23 mouse cellular contexts compared by ENCODE assay signal in genomic region chr14:77258186-77258585, GRCm38 (mm10).
A peak's percentile ranks its signal among the peaks of the same experiment; 100 is the strongest.
DNase-seq lines count a peak whose midpoint lies in the region; ATAC-seq lines count a peak whose summit lies in the region.
"Had no signal": no experiment of that assay in that cellular context is flagged by ENCODE, and none has a peak within 500 bp of the region (broad histone marks: within the 10 kb centered on the region; RNA-seq: fewer than 3 reads in every experiment).

No protein-coding gene starts in this region.

- WGBS in liver, embryonic 12.5 days (ENCODE audit: insufficient replicate concordance), result 49% methylated on average over 4 of the region's 4 CpGs

- no peaks in the 10 kb centered on the region for H3K36me3 ChIP-seq in liver, embryonic 12.5 days
- H3K36me3 ChIP-seq: embryonic facial prominence, embryonic 12.5 days; embryonic facial prominence, embryonic 15.5 days; heart, embryonic 10.5 days; heart, embryonic 13.5 days; hindbrain, embryonic 12.5 days; hindbrain, embryonic 15.5 days; intestine, embryonic 15.5 days had no signal

- H3K27ac ChIP-seq in brown adipose tissue, adult 24 weeks (replicated peaks; ENCODE audit: low read depth, low read length), result peak overlapping the region; percentile 69; the same call in 1 of the 2 replicates
- no peak overlapping the region for H3K27ac ChIP-seq in liver, embryonic 12.5 days
- H3K27ac ChIP-seq: embryonic facial prominence, embryonic 12.5 days; embryonic facial prominence, embryonic 15.5 days; heart, embryonic 10.5 days; heart, embryonic 13.5 days; hindbrain, embryonic 12.5 days; hindbrain, embryonic 15.5 days; intestine, embryonic 15.5 days had no signal

- H3K9ac ChIP-seq in liver, embryonic 12.5 days, result no peak overlapping the region
- H3K9ac ChIP-seq: embryonic facial prominence, embryonic 12.5 days; embryonic facial prominence, embryonic 15.5 days; heart, embryonic 13.5 days; hindbrain, embryonic 12.5 days; hindbrain, embryonic 15.5 days; intestine, embryonic 15.5 days had no signal

- peaks cover 6% of the 10 kb centered on the region for H3K4me1 ChIP-seq in brown adipose tissue, adult 24 weeks (ENCODE audit: control insufficient read depth, insufficient read depth, insufficient read length, low read length)
- no peaks in the 10 kb centered on the region for H3K4me1 ChIP-seq in liver, embryonic 12.5 days
- H3K4me1 ChIP-seq: heart, embryonic 10.5 days; heart, embryonic 13.5 days had no signal

- intact Hi-C loops in left cerebral cortex, postnatal 4 days (cut with DNase I), result no loop called here
- intact Hi-C loops in left cerebral cortex, postnatal 14 days (cut with DNase I), result no loop called here

- H3K4me2 ChIP-seq in liver, embryonic 12.5 days, result no peak overlapping the region
- H3K4me2 ChIP-seq: embryonic facial prominence, embryonic 12.5 days; embryonic facial prominence, embryonic 15.5 days; heart, embryonic 13.5 days; hindbrain, embryonic 12.5 days; hindbrain, embryonic 15.5 days; intestine, embryonic 15.5 days had no signal

- H3K27me3 ChIP-seq in liver, embryonic 12.5 days (replicated peaks), result no peaks in the 10 kb centered on the region
- H3K27me3 ChIP-seq: embryonic facial prominence, embryonic 12.5 days; embryonic facial prominence, embryonic 15.5 days; heart, embryonic 13.5 days; hindbrain, embryonic 12.5 days; hindbrain, embryonic 15.5 days; intestine, embryonic 15.5 days had no signal

- DNase-seq in cerebellum, adult 9-10 months, result peak; percentile 39
- no peak for DNase-seq in cerebellum, postnatal 4 days (ENCODE audit: low spot score in 2 of 2)
- peak; percentile 11 for DNase-seq in heart, adult 11 months
- DNase-seq in heart, adult 9 months (ENCODE audit: low spot score in 2 of 2), result no peak
- peak; percentile 19 for DNase-seq in left cerebral cortex, postnatal 4 days
- DNase-seq in left cerebral cortex, postnatal 14 days (ENCODE audit: low spot score in 2 of 2), result no peak
- DNase-seq: adrenal gland, adult 8-10 months; adrenal gland, postnatal 25 days; gastrocnemius, postnatal 14 days; heart, postnatal 14 days; heart, postnatal 4 days had no signal

- H3K9me3 ChIP-seq in liver, embryonic 12.5 days (replicated peaks), result no peaks in the 10 kb centered on the region
- H3K9me3 ChIP-seq: embryonic facial prominence, embryonic 12.5 days; embryonic facial prominence, embryonic 15.5 days; heart, embryonic 10.5 days; heart, embryonic 13.5 days; hindbrain, embryonic 12.5 days; hindbrain, embryonic 15.5 days; intestine, embryonic 15.5 days had no signal

- ATAC-seq in liver, embryonic 12.5 days, result no peak
- ATAC-seq: activated CD4-positive, CD25-positive, alpha-beta regulatory T cell, adult 4 months; forebrain, embryonic 16.5 days; intestine, embryonic 15.5 days had no signal

- no peak overlapping the region for H3K4me3 ChIP-seq in brown adipose tissue, adult 24 weeks (ENCODE audit: insufficient read depth, low read depth, low read length)
- H3K4me3 ChIP-seq in liver, embryonic 12.5 days, result no peak overlapping the region
- H3K4me3 ChIP-seq: embryonic facial prominence, embryonic 12.5 days; embryonic facial prominence, embryonic 15.5 days; gastrocnemius, adult 2 months; heart, embryonic 10.5 days; heart, embryonic 13.5 days; hindbrain, embryonic 12.5 days; hindbrain, embryonic 15.5 days; intestine, embryonic 15.5 days had no signal

Comparison
In these comparisons a context has a peak if more than half of its experiments do, and no peak if none do; other contexts are left out.
1. DNase-seq: peak in cerebellum, adult 9-10 months (single experiment), heart, adult 11 months (single experiment) and left cerebral cortex, postnatal 4 days (single experiment); none in cerebellum, postnatal 4 days (0 of 2), heart, adult 9 months (0 of 2) and left cerebral cortex, postnatal 14 days (0 of 2).